Mouse (Mus musculus) stomach, embryonic 16.5 days (tissue): ENCODE measurements at regions not wholly inside any gene's neighbourhood (a gene's known extent, or its start where the extent isn't known, plus 50 kb on each side); places are given as distances from the start of the nearest gene placed in this dataset.

Source experiments
- ATAC-seq: fragments of 200-750 bp; cut with Nextera tagmentation; 2 replicates; pipeline ENCODE4 v1.8.0; 2017; ENCODE audit warnings: moderate number of reproducible peaks, moderate TSS enrichment; ENCODE audit not compliant: insufficient read depth, low FRiP score
- H3K27ac ChIP-seq: fragments of 300-500 bp; sonication (generic); 2 replicates; pipeline ENCODE4 v1.5.1; 2014; ENCODE audit warnings: low read length
- H3K27me3 ChIP-seq: fragments of 300-500 bp; sonication (generic); 2 replicates; pipeline ENCODE4 v1.6.1; 2014; ENCODE audit warnings: low read length, control low read depth, mixed read lengths; ENCODE audit not compliant: control insufficient read depth, insufficient read depth
- H3K36me3 ChIP-seq: fragments of 300-500 bp; sonication (generic); 2 replicates; pipeline ENCODE4 v1.6.1; 2014; ENCODE audit warnings: low read length; ENCODE audit not compliant: control insufficient read depth, insufficient read depth
- H3K4me1 ChIP-seq: fragments of 300-500 bp; sonication (generic); 2 replicates; pipeline ENCODE4 v1.6.1; 2014; ENCODE audit warnings: low read length, control low read depth, mixed read lengths; ENCODE audit not compliant: control insufficient read depth, insufficient read depth
- H3K4me2 ChIP-seq: fragments of 300-500 bp; sonication (generic); 2 replicates; pipeline ENCODE4 v1.6.1; 2014; ENCODE audit warnings: low read depth, low read length, mixed read lengths
- H3K4me3 ChIP-seq: fragments of 300-500 bp; sonication (generic); replicated peaks from 2 replicates; pipeline ENCODE4 v1.5.1; 2014; ENCODE audit warnings: mild to moderate bottlenecking, low read length
- H3K9ac ChIP-seq: fragments of 300-500 bp; sonication (generic); 2 replicates; pipeline ENCODE4 v1.6.1; 2014; ENCODE audit warnings: low read length
- H3K9me3 ChIP-seq: fragments of 300-500 bp; sonication (generic); replicated peaks from 2 replicates; pipeline ENCODE4 v1.6.1; 2016; ENCODE audit warnings: low read length, control low read depth; ENCODE audit not compliant: control insufficient read depth
- WGBS: fragments of 180-500 bp; shearing (Covaris S2); extraction: QIAGEN DNeasy Blood & Tissue Kit; methylation state at CpG from one replicate; pipeline ENCODE4 v1.1.7; 2014; 5-methylcytosine and 5-hydroxymethylcytosine counted together

- H3K9me3 ChIP-seq, result no peaks in the 10 kb centered on the region
- 44% methylated on average over 7 of the region's 7 CpGs for WGBS
These were observed 92.1 kb downstream of the Bcl2l11 start for GRCm38 (mm10) chr2:128217784-128218467.

DNA sequence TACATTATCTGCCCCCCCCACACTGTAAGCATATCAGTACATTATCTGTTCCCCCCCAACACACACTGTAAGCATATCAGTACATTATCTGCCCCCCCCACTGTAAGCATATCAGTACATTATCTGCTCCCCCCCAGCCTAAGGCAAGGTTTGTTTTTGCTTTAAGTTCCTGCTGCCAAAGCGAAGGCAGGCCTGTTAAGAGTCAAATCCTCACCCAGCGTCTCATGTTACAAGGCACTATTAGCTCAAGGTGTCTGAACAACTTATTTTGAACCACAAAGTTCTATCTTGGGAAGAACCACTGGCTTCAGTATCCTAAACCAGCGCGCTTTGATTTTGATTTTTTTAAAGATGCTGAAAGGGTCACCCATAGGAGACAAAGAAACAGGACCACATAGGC is 93.1 kb downstream of the Bcl2l11 start:
- Histone ChIP-seq H3K4me3 (no peak overlapping the region), H3K36me3 (no peaks in the 10 kb centered on the region), H3K4me1 (0 out of 2 replicates have a peak, but pooled peaks cover 2% of the 10 kb centered on the region), H3K27me3 (no peaks in the 10 kb centered on the region), H3K27ac (no peak overlapping the region), H3K9me3 (no peaks in the 10 kb centered on the region), H3K4me2 (no peak overlapping the region), H3K9ac (no peak overlapping the region)
- 66% methylated on average over 4 of the region's 4 CpGs for WGBS
- ATAC-seq, result no peak

More at GRCm38 (mm10) chr2:128217784-128218467, 92.1 kb downstream of the Bcl2l11 start:
- 0 out of 2 replicates have a peak, but pooled peaks cover 2% of the 10 kb centered on the region for H3K4me1 ChIP-seq
- H3K27me3 ChIP-seq, result no peaks in the 10 kb centered on the region
- no peak overlapping the region for H3K4me2 ChIP-seq
- H3K36me3 ChIP-seq, result no peaks in the 10 kb centered on the region
- H3K4me3 ChIP-seq, result no peak overlapping the region
- no peak overlapping the region for H3K9ac ChIP-seq
- no peak overlapping the region for H3K27ac ChIP-seq
- ATAC-seq, result no peak

DNA sequence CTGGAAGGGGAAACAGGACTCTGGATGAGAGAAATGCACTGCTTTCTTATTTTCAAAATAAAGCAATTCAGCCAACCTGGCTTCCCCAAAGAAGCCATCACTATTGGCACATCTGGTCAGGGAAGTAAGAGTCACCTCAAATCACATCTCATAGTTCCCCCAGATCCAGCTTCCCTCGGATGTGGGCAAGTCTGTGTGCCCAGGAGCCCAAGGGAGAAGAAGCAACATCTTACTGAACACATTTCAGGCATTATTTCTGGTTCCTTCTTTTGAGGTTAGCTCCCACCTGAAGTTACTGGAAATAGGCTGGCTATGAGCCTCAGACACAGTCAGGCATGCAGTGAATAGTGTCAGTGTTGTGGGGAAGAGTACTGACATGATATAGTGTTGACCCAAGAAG is 95.2 kb downstream of the Bcl2l11 start:
- Histone ChIP-seq H3K27me3 (no peaks in the 10 kb centered on the region), H3K4me3 (no peak overlapping the region), H3K36me3 (no peaks in the 10 kb centered on the region), H3K4me1 (0 out of 2 replicates have a peak, but pooled peaks cover 2% of the 10 kb centered on the region), H3K9me3 (no peaks in the 10 kb centered on the region), H3K27ac (no peak overlapping the region), H3K9ac (no peak overlapping the region), H3K4me2 (no peak overlapping the region)
- 81% methylated on average over 1 of the region's 1 CpGs for WGBS
- ATAC-seq, result no peak

- no peak for ATAC-seq
- Histone ChIP-seq H3K4me2 (no peak overlapping the region), H3K27me3 (no peaks in the 10 kb centered on the region), H3K4me3 (no peak overlapping the region), H3K9ac (no peak overlapping the region), H3K27ac (no peak overlapping the region), H3K36me3 (no peaks in the 10 kb centered on the region), H3K4me1 (0 out of 2 replicates have a peak, but pooled peaks cover 2% of the 10 kb centered on the region), H3K9me3 (no peaks in the 10 kb centered on the region)
- WGBS, result 88% methylated on average over 4 of the region's 4 CpGs
These were observed 95.8 kb downstream of the Bcl2l11 start for GRCm38 (mm10) chr2:128221657-128222056.

DNA sequence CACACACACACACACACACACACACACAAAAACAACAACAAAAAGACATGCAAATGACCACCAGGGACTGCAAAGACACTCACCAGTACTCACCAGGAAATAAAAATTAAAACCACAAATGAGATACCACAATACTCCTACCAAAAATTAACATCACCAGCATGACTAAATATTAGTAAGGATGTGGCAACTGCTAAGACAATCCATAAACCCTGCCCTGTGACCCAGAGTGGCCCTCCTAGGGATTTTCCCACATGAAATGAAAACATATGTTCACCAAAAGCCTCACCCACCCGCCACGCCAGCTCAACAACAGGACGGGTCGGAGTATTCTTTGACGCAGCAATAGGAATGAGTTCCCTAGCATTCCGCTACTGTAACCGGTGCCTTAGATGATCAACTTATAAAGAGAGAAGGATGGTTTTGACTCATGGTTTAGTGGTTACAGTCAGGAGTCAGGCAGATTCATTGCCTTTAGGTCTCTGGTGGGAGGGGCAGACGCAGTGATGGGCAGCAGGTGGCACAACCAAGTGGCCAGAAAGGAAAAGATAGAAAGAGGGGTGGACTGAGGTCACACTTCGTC is 100.7 kb downstream of the Bcl2l11 start:
- H3K9ac ChIP-seq, result no peak overlapping the region
- no peak overlapping the region for H3K4me3 ChIP-seq
- H3K27ac ChIP-seq, result no peak overlapping the region
- H3K9me3 ChIP-seq, result no peaks in the 10 kb centered on the region
- H3K4me1 ChIP-seq, result no peaks in the 10 kb centered on the region
- H3K27me3 ChIP-seq, result no peaks in the 10 kb centered on the region
- no peak for ATAC-seq
- 91% methylated on average over 9 of the region's 9 CpGs for WGBS
- H3K36me3 ChIP-seq, result no peaks in the 10 kb centered on the region
- no peak overlapping the region for H3K4me2 ChIP-seq

- WGBS, result 85% methylated on average over 4 of the region's 4 CpGs
- no peak for ATAC-seq
These were observed 103.9 kb downstream of the Bcl2l11 start for GRCm38 (mm10) chr2:128229730-128230129.

DNA sequence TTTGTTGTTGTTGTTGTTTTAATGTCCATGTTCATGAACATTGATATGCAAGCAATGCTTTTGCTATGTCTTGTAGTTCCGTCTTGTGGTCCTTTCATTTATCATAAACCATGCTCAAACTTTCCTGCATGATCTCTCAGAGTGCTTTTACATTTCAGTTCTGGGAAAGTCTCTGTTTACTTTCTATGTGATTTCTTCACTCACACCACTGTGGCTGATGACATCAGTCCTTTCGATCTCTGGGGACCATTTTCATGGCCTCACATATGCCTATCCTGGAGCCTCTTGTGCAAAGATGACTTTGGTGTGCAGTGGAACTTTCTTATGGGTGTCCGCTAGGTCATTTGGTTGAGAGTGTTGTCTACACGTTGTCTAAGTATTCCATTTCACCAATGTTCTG is 105.1 kb downstream of the Bcl2l11 start:
- 78% methylated on average over 4 of the region's 4 CpGs for WGBS
- Histone ChIP-seq H3K9ac (no peak overlapping the region), H3K27ac (no peak overlapping the region), H3K4me1 (0 out of 2 replicates have a peak, but pooled peaks cover 3% of the 10 kb centered on the region), H3K27me3 (no peaks in the 10 kb centered on the region), H3K9me3 (no peaks in the 10 kb centered on the region), H3K4me2 (no peak overlapping the region), H3K4me3 (no peak overlapping the region), H3K36me3 (no peaks in the 10 kb centered on the region)
- ATAC-seq, result no peak

More at GRCm38 (mm10) chr2:128229730-128230129, 103.9 kb downstream of the Bcl2l11 start:
- Histone ChIP-seq H3K4me2 (no peak overlapping the region), H3K4me3 (no peak overlapping the region), H3K4me1 (0 out of 2 replicates have a peak, but pooled peaks cover 3% of the 10 kb centered on the region), H3K36me3 (no peaks in the 10 kb centered on the region), H3K9me3 (no peaks in the 10 kb centered on the region), H3K9ac (no peak overlapping the region), H3K27ac (no peak overlapping the region), H3K27me3 (no peaks in the 10 kb centered on the region)

GRCm38 (mm10) chr2:128231338-128231737 is 105.5 kb downstream of the Bcl2l11 start:
- WGBS, result 83% methylated on average over 3 of the region's 3 CpGs
- no peaks in the 10 kb centered on the region for H3K27me3 ChIP-seq

DNA sequence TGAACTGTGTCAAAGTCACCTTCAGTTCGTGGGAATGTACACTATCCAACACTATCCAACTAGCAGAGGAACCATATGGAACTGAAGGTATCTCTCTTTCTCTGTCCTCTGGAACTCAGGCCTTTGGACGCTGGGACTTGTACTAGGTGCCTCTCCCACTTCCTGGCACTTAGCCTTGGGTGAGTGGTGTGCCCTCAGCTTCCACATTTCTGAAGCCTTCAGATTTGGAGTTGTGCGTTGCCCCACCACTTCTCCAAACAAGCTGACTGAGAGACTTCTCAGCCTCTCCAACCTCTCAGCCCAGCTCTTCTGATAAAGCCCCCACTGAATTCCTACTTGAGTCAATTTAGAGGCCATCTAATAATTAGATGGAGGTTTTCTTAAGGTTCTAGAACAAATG is 106.2 kb downstream of the Bcl2l11 start:
- Histone ChIP-seq H3K4me3 (no peak overlapping the region), H3K9me3 (no peaks in the 10 kb centered on the region), H3K27me3 (no peaks in the 10 kb centered on the region), H3K36me3 (no peaks in the 10 kb centered on the region), H3K27ac (no peak overlapping the region), H3K4me1 (0 out of 2 replicates have a peak, but pooled peaks cover 3% of the 10 kb centered on the region), H3K4me2 (no peak overlapping the region), H3K9ac (no peak overlapping the region)
- WGBS, result 72% methylated on average over 3 of the region's 3 CpGs
- ATAC-seq, result no peak

More at GRCm38 (mm10) chr2:128231338-128231737, 105.5 kb downstream of the Bcl2l11 start:
- Histone ChIP-seq H3K4me2 (no peak overlapping the region), H3K27ac (no peak overlapping the region), H3K36me3 (no peaks in the 10 kb centered on the region), H3K9me3 (no peaks in the 10 kb centered on the region), H3K4me3 (no peak overlapping the region), H3K4me1 (0 out of 2 replicates have a peak, but pooled peaks cover 3% of the 10 kb centered on the region), H3K9ac (no peak overlapping the region)
- ATAC-seq, result no peak
